Mouse (Mus musculus): ENCODE data around the gene Rab26.

DNA sequence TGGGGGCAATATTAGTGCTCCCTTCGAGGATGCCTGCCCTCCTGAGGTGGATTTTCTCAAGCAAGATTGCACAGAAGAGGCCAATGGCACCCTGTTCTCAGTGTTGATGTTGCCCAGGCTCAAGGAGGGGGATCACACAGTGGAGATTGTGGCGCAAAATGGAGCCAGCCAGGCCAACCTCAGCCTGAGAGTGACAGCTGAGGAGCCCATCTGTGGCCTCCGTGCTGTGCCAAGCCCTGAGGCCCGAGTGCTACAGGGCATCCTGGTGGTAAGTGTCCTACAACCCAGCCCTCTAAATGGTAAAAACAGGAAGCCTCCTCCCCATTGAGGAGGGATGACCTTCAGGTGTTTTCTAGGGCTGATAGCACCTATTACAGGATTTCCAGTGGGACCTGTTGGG, 35.8 kb upstream of the Rab26 start:
- no peak for TF ChIP-seq CTCF (IDR thresholded peaks at IDR 0.05; ENCODE audit: low read depth)
- no peak for TF ChIP-seq EP300 (optimal IDR thresholded peaks at IDR 0.05)

Measured in stomach, postnatal 0 days (tissue).